Mouse (Mus musculus) spleen, adult 2 months (tissue): ENCODE results near the gene Tcf20.

Source experiments
- CTCF ChIP-seq: fragments of 200-500 bp; IDR thresholded peaks from 2 replicates; pipeline ENCODE4 v1.5.1; 2011; ENCODE audit warnings: mild to moderate bottlenecking, inconsistent platforms; ENCODE audit not compliant: insufficient read depth, insufficient read length, insufficient replicate concordance; ENCODE audit errors: extremely low read depth
- POLR2A ChIP-seq: fragments of 200-500 bp; IDR thresholded peaks from 2 replicates; pipeline ENCODE4 v1.6.1; 2011; ENCODE audit warnings: low read depth, low read length, inconsistent platforms

DNA sequence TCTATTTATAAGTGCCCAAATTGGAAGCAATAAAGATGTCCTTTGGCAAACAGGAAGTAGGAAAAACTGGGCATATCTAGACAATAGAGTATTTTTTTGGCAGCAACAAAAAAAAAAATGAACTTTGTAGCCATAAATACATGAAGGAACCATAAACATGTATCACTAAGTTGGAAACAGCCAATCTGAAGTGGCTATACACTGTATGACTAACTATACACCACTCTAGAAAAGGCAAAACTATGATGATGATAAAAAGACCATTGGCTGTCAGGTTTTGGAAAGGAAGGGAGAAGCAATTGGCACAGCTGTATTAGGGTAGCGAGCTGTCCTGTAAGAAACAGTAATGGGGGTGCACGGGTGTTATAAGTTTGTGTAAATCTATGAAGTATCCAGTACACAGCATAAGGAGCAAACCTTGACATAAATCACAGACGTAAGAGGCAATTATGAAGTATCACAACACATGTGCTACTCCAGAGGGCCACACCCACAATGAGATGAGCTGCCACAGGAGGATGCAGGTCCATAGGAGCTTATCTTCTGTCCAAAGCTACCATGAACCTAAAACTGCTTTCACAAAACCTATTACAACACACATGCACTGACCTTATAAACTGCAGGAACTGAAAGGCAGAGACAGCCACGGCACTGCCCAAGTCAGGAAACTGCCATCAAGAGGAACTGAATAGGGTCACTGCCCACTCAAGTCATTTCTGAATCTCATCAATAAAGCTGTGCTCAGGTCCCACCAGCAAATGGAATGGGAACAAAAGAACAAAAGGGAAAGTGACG, 180.5 kb downstream of the Tcf20 start:
- TF ChIP-seq CTCF (no peak), POLR2A (no peak)
